Mouse (Mus musculus): ENCODE measurements around the gene Fbxo4. TPM values are rescaled to one million over a fixed set of nuclear protein-coding genes. Genes with fewer than 3 reads are reported as not detected.

The Fbxo4 gene
- 6.6 and 8.1 TPM in 2 replicates for polyA plus RNA-seq (2014; fragmentation: Nextera tagmentation; extraction: Ambion mirVana)

DNA sequence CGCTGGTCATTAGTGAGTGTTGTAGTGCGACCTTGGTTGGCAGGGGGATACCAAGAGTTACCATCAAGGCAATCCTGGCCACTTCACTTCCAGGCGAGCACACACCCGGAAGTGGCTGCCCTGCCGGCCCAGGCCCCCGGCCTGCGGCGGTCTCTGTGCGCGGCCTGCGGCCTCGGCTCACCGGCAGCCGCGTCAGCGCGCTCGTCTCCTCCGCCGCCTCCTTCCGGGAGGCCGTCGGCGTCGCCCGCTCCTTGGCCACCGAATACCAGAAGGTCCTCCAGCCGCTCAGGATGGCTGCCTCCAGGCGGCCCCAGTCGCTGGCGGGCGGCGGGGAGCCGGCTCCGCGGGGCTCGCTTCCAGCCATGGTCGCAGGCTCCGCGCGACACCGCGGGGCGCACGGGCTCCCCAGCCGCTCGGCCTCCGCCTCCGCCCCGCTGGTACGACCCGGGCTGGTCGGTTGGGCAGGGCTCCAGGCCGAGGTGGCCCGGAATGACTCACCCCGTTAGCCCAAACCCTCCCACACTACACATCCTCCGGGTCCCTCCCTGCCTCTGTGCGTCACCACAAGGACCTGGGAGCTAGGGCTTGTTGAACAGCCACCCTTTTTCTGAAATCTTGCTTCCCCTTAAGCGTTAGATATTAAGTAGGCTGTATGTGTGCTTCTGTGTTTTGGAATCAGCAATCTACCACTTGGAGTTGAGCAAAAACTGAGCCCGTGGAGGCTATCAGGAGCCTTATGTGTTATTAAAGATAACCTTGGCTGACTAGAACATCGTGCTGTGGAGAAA lies at the start of gene Fbxo4:
Fbxo4 (minus strand) TSS at position 513 of the 788 bp plus-strand sequence.
- no peaks in the 10 kb centered on the region for H3K9me3 ChIP-seq (ENCODE audit: control insufficient read depth, low read length)
- DNase-seq (ENCODE audit: low spot score) (peak; percentile 78), ATAC-seq (ENCODE audit: low FRiP score) (peak; percentile 95)
- H3K9ac ChIP-seq (ENCODE audit: low read depth, low read length): peak within 1 kb of the TSS; percentile 91
- 2% methylated on average over 42 of the region's 61 CpGs for WGBS
- peak within 1 kb of the TSS; percentile 94 for H3K27ac ChIP-seq (ENCODE audit: low read depth, low read length)
- H3K4me3 ChIP-seq (ENCODE audit: low read depth, low read length): peak within 1 kb of the TSS; percentile 62
- H3K36me3 ChIP-seq (ENCODE audit: control insufficient read depth, insufficient read depth, low read length): no peaks in the 10 kb centered on the region
- no peaks in the 10 kb centered on the region for H3K27me3 ChIP-seq (ENCODE audit: control insufficient read depth, insufficient read depth, low read length)
- no peaks in the 10 kb centered on the region for H3K4me1 ChIP-seq (replicated peaks; ENCODE audit: control insufficient read depth, insufficient read depth, low read length)
- H3K4me2 ChIP-seq (replicated peaks; ENCODE audit: low read depth, low read length): peak within 1 kb of the TSS; percentile 70

DNA sequence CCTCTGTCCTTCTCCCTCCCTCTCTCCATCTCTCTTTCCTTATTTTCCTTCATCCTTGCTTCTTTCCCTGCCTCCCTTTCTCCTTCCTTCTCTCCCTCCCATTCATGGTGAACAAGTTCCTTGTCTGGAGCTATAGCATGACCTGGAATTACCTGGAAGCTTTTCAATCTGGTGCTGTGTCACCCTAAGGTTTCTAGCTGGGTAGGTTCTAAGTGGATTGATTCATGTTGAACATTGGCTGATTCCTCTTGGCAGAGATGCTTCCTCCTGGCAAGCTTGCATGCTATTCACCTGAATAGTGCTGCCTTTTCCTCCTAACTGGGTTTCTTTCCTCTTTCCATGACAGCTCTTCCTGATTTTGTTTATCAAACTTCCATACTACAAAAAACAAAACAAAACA lies 49.6 kb upstream of the Fbxo4 start:
- Histone ChIP-seq H3K36me3 (ENCODE audit: control insufficient read depth, insufficient read depth, low read length) (no peaks in the 10 kb centered on the region), H3K4me1 (replicated peaks; ENCODE audit: control insufficient read depth, insufficient read depth, low read length) (no peaks in the 10 kb centered on the region), H3K4me2 (replicated peaks; ENCODE audit: low read depth, low read length) (no peak overlapping the region), H3K9ac (ENCODE audit: low read depth, low read length) (no peak overlapping the region), H3K27me3 (ENCODE audit: control insufficient read depth, insufficient read depth, low read length) (no peaks in the 10 kb centered on the region), H3K27ac (ENCODE audit: low read depth, low read length) (no peak overlapping the region), H3K9me3 (ENCODE audit: control insufficient read depth, low read length) (no peaks in the 10 kb centered on the region), H3K4me3 (ENCODE audit: low read depth, low read length) (no peak overlapping the region)
- ATAC-seq (ENCODE audit: low FRiP score) (no peak), DNase-seq (ENCODE audit: low spot score) (no peak)

DNA sequence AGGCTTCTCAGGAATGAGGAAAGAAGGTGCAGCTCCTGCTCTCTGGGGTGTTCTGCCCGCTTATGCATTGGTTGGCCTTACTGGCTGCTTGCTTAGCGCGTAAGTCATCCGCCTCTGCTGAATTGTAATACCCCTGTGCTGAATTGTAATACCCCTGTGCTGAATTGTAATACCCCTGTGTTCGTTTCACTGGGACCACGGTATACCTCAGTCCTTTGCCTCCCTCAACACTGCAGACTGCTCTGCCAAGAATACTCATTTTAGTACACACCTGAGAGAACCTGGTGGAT lies 49.0 kb upstream of the Fbxo4 start:
- no peaks in the 10 kb centered on the region for H3K4me1 ChIP-seq (replicated peaks; ENCODE audit: control insufficient read depth, insufficient read depth, low read length)
- no peak overlapping the region for H3K9ac ChIP-seq (ENCODE audit: low read depth, low read length)
- H3K9me3 ChIP-seq (ENCODE audit: control insufficient read depth, low read length): no peaks in the 10 kb centered on the region
- H3K27me3 ChIP-seq (ENCODE audit: control insufficient read depth, insufficient read depth, low read length): no peaks in the 10 kb centered on the region
- no peaks in the 10 kb centered on the region for H3K36me3 ChIP-seq (ENCODE audit: control insufficient read depth, insufficient read depth, low read length)
- WGBS: 81% methylated on average over 6 of the region's 6 CpGs
- no peak overlapping the region for H3K4me3 ChIP-seq (ENCODE audit: low read depth, low read length)
- H3K27ac ChIP-seq (ENCODE audit: low read depth, low read length): no peak overlapping the region
- ATAC-seq (ENCODE audit: low FRiP score) (no peak), DNase-seq (ENCODE audit: low spot score) (no peak)
- no peak overlapping the region for H3K4me2 ChIP-seq (replicated peaks; ENCODE audit: low read depth, low read length)

DNA sequence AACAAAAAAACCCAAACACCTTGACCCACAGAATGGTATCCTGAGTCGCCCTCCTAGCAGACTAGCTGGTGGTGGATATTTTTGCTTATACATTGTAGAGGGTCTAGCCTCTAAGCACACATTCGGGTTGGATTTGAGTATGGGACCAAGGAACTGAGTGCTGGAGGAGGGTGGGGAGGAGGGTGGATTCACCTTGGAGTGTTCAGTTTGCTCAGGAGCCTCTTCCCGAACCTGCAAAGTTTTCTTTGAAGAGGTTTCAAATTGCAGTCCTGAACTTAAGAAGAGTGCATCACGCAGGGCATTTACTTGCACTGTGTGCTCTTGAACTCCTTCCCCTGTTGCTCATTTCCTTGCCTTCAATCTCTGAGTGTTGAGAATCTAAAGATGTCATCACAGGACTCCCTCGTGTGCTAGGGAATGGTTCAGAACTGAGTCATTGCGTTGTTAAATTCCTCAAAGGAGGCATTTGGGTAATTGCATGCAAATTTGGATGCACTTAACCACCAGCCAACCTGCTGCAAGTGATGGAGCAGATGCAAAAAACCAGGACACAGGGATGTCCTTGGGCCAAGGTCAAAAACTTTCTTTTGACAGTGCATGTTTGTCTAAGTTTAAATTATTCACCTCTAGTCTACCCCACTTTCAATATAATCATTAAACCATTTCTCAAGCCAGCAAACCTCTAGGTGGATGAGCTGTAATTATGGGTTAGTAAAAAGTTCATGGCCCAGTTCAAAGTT lies 48.5 kb upstream of the Fbxo4 start:
- H3K9ac ChIP-seq (ENCODE audit: low read depth, low read length): peak overlapping the region; percentile 87; the same call in 1 of the 2 replicates
- ATAC-seq (ENCODE audit: low FRiP score) (0 out of 2 replicates have a peak, but pooled peaks have one; percentile 1), DNase-seq (ENCODE audit: low spot score) (no peak)
- peak overlapping the region; percentile 67 for H3K4me2 ChIP-seq (replicated peaks; ENCODE audit: low read depth, low read length)
- H3K36me3 ChIP-seq (ENCODE audit: control insufficient read depth, insufficient read depth, low read length): no peaks in the 10 kb centered on the region
- H3K27ac ChIP-seq (ENCODE audit: low read depth, low read length): no peak overlapping the region
- no peaks in the 10 kb centered on the region for H3K9me3 ChIP-seq (ENCODE audit: control insufficient read depth, low read length)
- no peaks in the 10 kb centered on the region for H3K27me3 ChIP-seq (ENCODE audit: control insufficient read depth, insufficient read depth, low read length)
- 10% methylated on average over 6 of the region's 6 CpGs for whole genome bisulfite sequencing
- H3K4me1 ChIP-seq (replicated peaks; ENCODE audit: control insufficient read depth, insufficient read depth, low read length): no peaks in the 10 kb centered on the region
- peak overlapping the region; percentile 76 for H3K4me3 ChIP-seq (ENCODE audit: low read depth, low read length)

DNA sequence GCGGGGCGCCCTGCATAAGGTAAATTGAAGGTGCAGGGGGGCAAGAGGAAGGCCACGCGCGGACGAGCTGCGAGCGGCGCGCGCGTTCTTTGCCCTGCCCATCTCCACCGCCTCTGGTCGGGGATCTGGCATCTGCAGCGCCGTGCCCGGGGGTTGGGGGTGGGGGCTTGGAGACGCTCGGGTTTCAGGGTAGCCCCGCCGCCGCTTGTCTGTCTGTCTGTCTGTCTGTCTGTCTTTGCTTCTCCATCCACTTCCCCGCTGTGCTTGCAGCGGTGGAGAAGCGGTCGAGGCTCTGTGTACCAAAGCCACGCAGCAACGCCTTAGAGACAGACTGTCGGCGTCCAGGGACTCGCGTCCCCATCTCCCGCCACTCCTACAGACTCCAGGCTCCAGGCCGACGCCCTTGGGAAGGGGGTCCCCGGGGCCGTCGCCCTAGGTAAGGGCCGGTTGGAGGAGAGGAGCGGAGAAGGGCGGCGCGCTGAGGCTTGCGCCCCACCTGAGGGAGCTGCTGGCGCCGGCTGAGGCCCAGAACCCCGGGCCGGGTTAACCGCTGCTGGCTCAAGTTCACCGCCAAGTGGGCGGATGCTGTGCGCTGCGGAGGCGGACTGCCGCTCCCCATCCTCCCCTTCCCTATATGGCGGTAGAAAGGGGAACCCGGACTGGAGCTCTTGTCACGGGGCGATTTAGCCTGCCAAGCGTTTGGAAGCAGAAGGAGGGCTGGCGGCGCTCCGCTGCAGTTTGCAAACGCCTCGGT lies 47.6 kb upstream of the Fbxo4 start:
- H3K27me3 ChIP-seq (ENCODE audit: control insufficient read depth, insufficient read depth, low read length): no peaks in the 10 kb centered on the region
- H3K9me3 ChIP-seq (ENCODE audit: control insufficient read depth, low read length): no peaks in the 10 kb centered on the region
- peak overlapping the region; percentile 89 for H3K27ac ChIP-seq (ENCODE audit: low read depth, low read length)
- H3K4me2 ChIP-seq (replicated peaks; ENCODE audit: low read depth, low read length): peak overlapping the region; percentile 67
- no peaks in the 10 kb centered on the region for H3K36me3 ChIP-seq (ENCODE audit: control insufficient read depth, insufficient read depth, low read length)
- peak; percentile 86 for ATAC-seq (ENCODE audit: low FRiP score)
- under 1% methylated on average over 61 of the region's 65 CpGs for WGBS
- peak overlapping the region; percentile 76 for H3K4me3 ChIP-seq (ENCODE audit: low read depth, low read length)
- H3K4me1 ChIP-seq (replicated peaks; ENCODE audit: control insufficient read depth, insufficient read depth, low read length): no peaks in the 10 kb centered on the region
- H3K9ac ChIP-seq (ENCODE audit: low read depth, low read length): peak overlapping the region; percentile 87
- peak; percentile 78 for DNase-seq (ENCODE audit: low spot score)

DNA sequence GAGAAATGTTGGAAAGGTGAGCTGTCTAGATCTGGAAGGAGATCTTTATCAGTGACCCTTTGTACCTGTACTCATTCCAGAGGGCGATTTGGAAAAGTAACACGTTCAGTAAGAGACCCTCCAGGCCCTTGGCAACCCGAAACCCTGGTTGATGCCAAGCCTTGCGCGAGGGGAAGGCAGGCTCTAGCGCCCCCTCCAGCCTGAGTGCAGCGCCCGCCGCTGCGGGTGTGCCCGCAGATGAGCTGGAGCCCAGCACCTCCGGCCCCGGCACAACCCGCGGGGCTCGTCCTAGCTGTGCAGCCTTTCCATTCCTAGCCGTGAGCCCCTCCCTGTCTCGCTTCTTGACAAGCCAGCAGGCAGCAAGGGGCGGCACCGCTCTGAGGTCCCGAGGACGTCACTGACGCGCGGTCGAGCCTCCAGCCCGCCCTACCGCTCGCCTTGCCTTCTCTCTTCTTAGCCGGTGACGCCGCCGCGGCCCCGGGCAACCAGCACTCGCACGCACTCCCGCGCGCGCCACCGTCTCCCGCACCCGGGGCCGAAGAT lies 46.9 kb upstream of the Fbxo4 start, which contains the start of gene Oxct1:
Oxct1 (plus strand) TSS at position 153 of the 543 bp plus-strand sequence.
- peak; percentile 96 for ATAC-seq (ENCODE audit: low FRiP score)
- no peaks in the 10 kb centered on the region for H3K27me3 ChIP-seq (ENCODE audit: control insufficient read depth, insufficient read depth, low read length)
- H3K27ac ChIP-seq (ENCODE audit: low read depth, low read length): peak within 1 kb of the TSS; percentile 89
- no peaks in the 10 kb centered on the region for H3K4me1 ChIP-seq (replicated peaks; ENCODE audit: control insufficient read depth, insufficient read depth, low read length)
- peak within 1 kb of the TSS; percentile 76 for H3K4me3 ChIP-seq (ENCODE audit: low read depth, low read length)
- peak within 1 kb of the TSS; percentile 67 for H3K4me2 ChIP-seq (replicated peaks; ENCODE audit: low read depth, low read length)
- WGBS: 0% methylated on average over 37 of the region's 45 CpGs
- peak within 1 kb of the TSS; percentile 87 for H3K9ac ChIP-seq (ENCODE audit: low read depth, low read length)
- H3K9me3 ChIP-seq (ENCODE audit: control insufficient read depth, low read length): no peaks in the 10 kb centered on the region
- no peaks in the 10 kb centered on the region for H3K36me3 ChIP-seq (ENCODE audit: control insufficient read depth, insufficient read depth, low read length)
- DNase-seq (ENCODE audit: low spot score): peak; percentile 91

DNA sequence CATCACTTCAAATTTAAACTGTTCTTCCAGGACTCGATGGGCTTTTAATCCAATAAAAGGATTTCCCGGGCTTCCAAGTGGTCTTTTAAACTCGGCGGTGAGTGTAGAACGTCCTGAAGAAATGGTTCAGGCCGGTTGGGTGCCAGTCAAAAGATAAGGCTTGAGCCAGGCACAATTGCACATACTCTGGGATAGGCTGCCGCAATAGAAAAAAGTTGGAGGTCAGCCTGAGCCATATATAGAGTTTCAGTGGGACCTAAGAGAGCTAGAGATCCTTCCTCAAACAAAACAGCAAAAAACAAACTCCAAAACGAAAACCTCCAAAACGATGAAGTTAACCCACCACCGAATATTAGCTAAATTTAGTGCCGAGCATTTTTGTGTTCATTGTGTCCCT lies 46.1 kb upstream of the Fbxo4 start:
- H3K27ac ChIP-seq (ENCODE audit: low read depth, low read length): no peak overlapping the region
- H3K4me3 ChIP-seq (ENCODE audit: low read depth, low read length): no peak overlapping the region
- 0 out of 2 replicates have a peak overlapping the region, but pooled peaks have one; percentile 67 for H3K4me2 ChIP-seq (replicated peaks; ENCODE audit: low read depth, low read length)
- no peak overlapping the region for H3K9ac ChIP-seq (ENCODE audit: low read depth, low read length)
- DNase-seq (ENCODE audit: low spot score) (no peak), ATAC-seq (ENCODE audit: low FRiP score) (no peak)
- H3K36me3 ChIP-seq (ENCODE audit: control insufficient read depth, insufficient read depth, low read length): no peaks in the 10 kb centered on the region
- no peaks in the 10 kb centered on the region for H3K9me3 ChIP-seq (ENCODE audit: control insufficient read depth, low read length)
- H3K4me1 ChIP-seq (replicated peaks; ENCODE audit: control insufficient read depth, insufficient read depth, low read length): no peaks in the 10 kb centered on the region
- WGBS: 68% methylated on average over 11 of the region's 11 CpGs
- no peaks in the 10 kb centered on the region for H3K27me3 ChIP-seq (ENCODE audit: control insufficient read depth, insufficient read depth, low read length)

DNA sequence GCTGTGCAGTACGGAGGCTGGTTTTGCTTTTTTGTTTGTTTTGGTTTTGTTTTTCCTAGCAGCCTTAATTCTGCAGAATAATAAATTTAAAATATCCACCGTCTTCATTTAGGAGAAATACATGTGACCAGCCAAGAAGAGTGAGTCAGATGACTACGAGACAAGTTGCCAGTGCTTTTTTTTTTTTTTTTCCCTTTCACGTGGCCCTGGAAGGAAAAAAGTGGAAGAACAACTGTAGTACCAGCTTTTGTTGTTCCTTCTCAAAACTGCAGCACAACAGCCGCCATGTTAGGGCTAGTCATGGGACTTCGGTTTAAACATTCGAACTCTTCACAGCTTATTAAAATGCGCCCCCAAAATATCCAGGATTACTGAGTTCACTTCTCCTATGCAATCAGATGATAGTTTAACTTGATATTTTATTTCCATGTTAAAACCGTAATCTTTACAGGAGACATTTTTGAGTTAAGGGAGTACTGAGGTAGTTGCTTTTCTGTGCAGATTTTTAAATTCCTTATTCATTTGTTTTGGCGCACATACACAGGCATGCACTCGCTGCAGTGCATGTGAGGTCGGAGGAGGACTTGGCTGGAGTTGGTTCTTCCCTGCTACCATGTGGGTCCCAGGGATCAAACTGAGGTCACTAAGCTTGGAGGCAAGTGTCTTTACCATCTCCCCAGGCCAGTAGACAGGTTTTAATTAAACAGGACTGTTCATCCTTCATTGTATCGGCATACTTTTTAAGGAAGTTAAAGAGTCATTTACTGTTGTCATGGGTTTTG lies 45.5 kb upstream of the Fbxo4 start:
- H3K9ac ChIP-seq (ENCODE audit: low read depth, low read length): no peak overlapping the region
- 86% methylated on average over 13 of the region's 13 CpGs for WGBS

More for the DNA sequence above, 45.5 kb upstream of the Fbxo4 start:
- H3K27me3 ChIP-seq (ENCODE audit: control insufficient read depth, insufficient read depth, low read length): no peaks in the 10 kb centered on the region
- no peak overlapping the region for H3K4me2 ChIP-seq (replicated peaks; ENCODE audit: low read depth, low read length)
- no peaks in the 10 kb centered on the region for H3K4me1 ChIP-seq (replicated peaks; ENCODE audit: control insufficient read depth, insufficient read depth, low read length)
- no peaks in the 10 kb centered on the region for H3K9me3 ChIP-seq (ENCODE audit: control insufficient read depth, low read length)
- no peak overlapping the region for H3K27ac ChIP-seq (ENCODE audit: low read depth, low read length)
- H3K4me3 ChIP-seq (ENCODE audit: low read depth, low read length): no peak overlapping the region
- H3K36me3 ChIP-seq (ENCODE audit: control insufficient read depth, insufficient read depth, low read length): no peaks in the 10 kb centered on the region
- DNase-seq (ENCODE audit: low spot score) (no peak), ATAC-seq (ENCODE audit: low FRiP score) (no peak)
